Mouse (Mus musculus) C2C12 (cell line): ENCODE results near the gene Car10. TPM values are rescaled to one million over a fixed set of nuclear protein-coding genes. Genes with fewer than 3 reads are reported as not detected.

Experiments used
- H3K27me3 ChIP-seq: one replicate; pipeline ENCODE4 v1.6.1; 2011; ENCODE audit not compliant: control insufficient read depth, insufficient read depth, insufficient read length
- H3K36me3 ChIP-seq: one replicate; pipeline ENCODE4 v1.6.1; 2011; ENCODE audit not compliant: control insufficient read depth, insufficient read depth
- H3K4me3 ChIP-seq: one replicate; pipeline ENCODE4 v1.5.1; 2011; ENCODE audit warnings: mild to moderate bottlenecking, control low read depth; ENCODE audit not compliant: poor library complexity, insufficient read depth, severe bottlenecking
- H3K79me2 ChIP-seq: one replicate; pipeline ENCODE4 v1.6.1; 2011; ENCODE audit not compliant: control insufficient read depth, insufficient read depth
- H3K79me3 ChIP-seq: one replicate; pipeline ENCODE4 v1.6.1; 2011; ENCODE audit warnings: low read depth, control low read depth
- H3ac ChIP-seq: one replicate; pipeline ENCODE3; 2011; ENCODE audit warnings: low read depth; ENCODE audit not compliant: control insufficient read depth, insufficient read length
- CEBPB ChIP-seq: IDR thresholded peaks from one replicate; pipeline ENCODE4 v1.6.1; 2011; ENCODE audit warnings: low read depth, mild to moderate bottlenecking, control low read depth, moderate library complexity
- CTCF ChIP-seq: IDR thresholded peaks from one replicate; pipeline ENCODE4 v1.5.1; 2011; ENCODE audit not compliant: control insufficient read depth, insufficient read depth, insufficient read length
- FOSL1 ChIP-seq: IDR thresholded peaks from one replicate; pipeline ENCODE4 v1.8.0; 2011; ENCODE audit warnings: mild to moderate bottlenecking, low read length; ENCODE audit not compliant: poor library complexity, insufficient read depth, severe bottlenecking
- MAX ChIP-seq: IDR thresholded peaks from one replicate; pipeline ENCODE4 v1.6.1; 2011; ENCODE audit warnings: mild to moderate bottlenecking, control low read depth
- MYOD1 ChIP-seq: IDR thresholded peaks from one replicate; pipeline ENCODE4 v1.6.1; 2011; ENCODE audit warnings: low read depth; ENCODE audit not compliant: control insufficient read depth, insufficient read length
- MYOG ChIP-seq: IDR thresholded peaks from one replicate; pipeline ENCODE4 v1.6.1; 2011; ENCODE audit not compliant: control insufficient read depth, insufficient read length; ENCODE audit errors: extremely low read depth
- USF1 ChIP-seq: IDR thresholded peaks from one replicate; pipeline ENCODE4 v1.6.1; 2011; ENCODE audit warnings: low read depth, mild to moderate bottlenecking, control low read depth, moderate library complexity
- polyA plus RNA-seq: library from polyadenylated mRNA; unstranded; fragments of >200 nt; fragmentation: generic; extraction: Trizol; gene quantifications from one replicate; pipeline ENCODE4 v1.2.1, GENCODE M21; 2012; ENCODE audit warnings: missing spikeins

Gene Car10
- polyA plus RNA-seq, 1 experiment: not detected

DNA sequence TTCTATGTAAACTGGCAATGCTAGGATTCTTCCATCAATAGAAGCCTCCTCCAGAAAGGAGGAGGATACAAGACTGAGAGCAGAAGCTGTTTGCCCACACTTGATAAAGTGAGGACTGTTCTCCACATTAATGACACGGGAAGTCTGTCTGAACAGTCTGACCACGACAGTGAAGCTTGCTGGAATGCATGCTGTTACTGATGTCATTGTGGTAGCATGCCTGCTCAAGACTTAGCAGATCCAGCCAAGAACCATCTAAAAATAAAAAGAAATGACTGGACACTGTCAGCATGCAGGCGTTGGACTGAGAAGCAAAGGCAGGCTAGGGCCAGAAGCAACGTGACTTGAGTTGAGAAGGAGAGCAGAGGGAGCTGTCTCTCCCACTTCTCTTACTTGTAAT is 87.6 kb downstream of the Car10 start:
- TF ChIP-seq MYOD1: no peak
- TF ChIP-seq USF1: no peak
- no peak for TF ChIP-seq CEBPB
- no peak for TF ChIP-seq FOSL1
- TF ChIP-seq MAX: no peak
- TF ChIP-seq CTCF: no peak
- no peak for TF ChIP-seq MYOG
- Histone ChIP-seq H3ac (no peak overlapping the region), H3K27me3 (no peaks in the 10 kb centered on the region), H3K79me3 (no peaks in the 10 kb centered on the region), H3K79me2 (no peaks in the 10 kb centered on the region), H3K4me3 (no peak overlapping the region), H3K36me3 (no peaks in the 10 kb centered on the region)

DNA sequence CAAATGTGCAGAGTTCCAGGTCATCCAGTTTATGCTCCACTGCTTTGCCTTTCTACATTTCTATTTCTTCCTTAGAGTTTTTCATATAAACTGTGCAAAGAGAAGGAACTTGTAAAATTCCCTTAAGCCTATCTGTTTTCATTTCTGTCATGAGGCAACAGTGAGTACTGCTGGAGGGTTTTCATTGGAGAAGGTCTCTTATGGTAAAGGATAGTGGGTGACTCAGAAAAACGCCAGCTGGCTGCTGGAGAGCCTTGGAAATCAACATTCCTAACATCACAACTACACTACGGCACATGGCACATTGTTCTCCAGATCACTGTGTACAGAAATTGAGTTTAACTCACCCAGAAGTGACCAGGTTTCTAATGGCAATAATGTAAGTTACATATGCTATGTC is 88.3 kb downstream of the Car10 start:
- Histone ChIP-seq H3K27me3 (no peaks in the 10 kb centered on the region), H3ac (no peak overlapping the region), H3K79me3 (no peaks in the 10 kb centered on the region), H3K79me2 (no peaks in the 10 kb centered on the region), H3K36me3 (no peaks in the 10 kb centered on the region), H3K4me3 (no peak overlapping the region)
- TF ChIP-seq CEBPB (no peak), CTCF (no peak), MYOG (no peak), MAX (no peak), FOSL1 (no peak), USF1 (no peak)

- H3K79me3 ChIP-seq: no peaks in the 10 kb centered on the region
- no peak overlapping the region for H3ac ChIP-seq
- no peak for TF ChIP-seq USF1
- no peak for TF ChIP-seq MYOD1
- TF ChIP-seq MAX: no peak
- TF ChIP-seq CEBPB: no peak
- no peak for TF ChIP-seq FOSL1
- no peak for TF ChIP-seq CTCF
- TF ChIP-seq MYOG: no peak
- H3K79me2 ChIP-seq: no peaks in the 10 kb centered on the region
- H3K4me3 ChIP-seq: no peak overlapping the region
- no peaks in the 10 kb centered on the region for H3K36me3 ChIP-seq
- H3K27me3 ChIP-seq: no peaks in the 10 kb centered on the region
These were observed 90.8 kb downstream of the Car10 start for GRCm38 (mm10) chr11:93188621-93189020.

GRCm38 (mm10) chr11:93200046-93200445 is 102.2 kb downstream of the Car10 start:
- no peak for TF ChIP-seq MYOG
- no peak for TF ChIP-seq MYOD1
- TF ChIP-seq CTCF: no peak
- no peak for TF ChIP-seq FOSL1
- TF ChIP-seq CEBPB: no peak
- no peak for TF ChIP-seq USF1
- no peak for TF ChIP-seq MAX
- no peak overlapping the region for H3ac ChIP-seq
- no peak overlapping the region for H3K4me3 ChIP-seq
- H3K27me3 ChIP-seq: no peaks in the 10 kb centered on the region
- H3K36me3 ChIP-seq: no peaks in the 10 kb centered on the region
- no peaks in the 10 kb centered on the region for H3K79me2 ChIP-seq
- H3K79me3 ChIP-seq: no peaks in the 10 kb centered on the region

GRCm38 (mm10) chr11:93217457-93217856 is 119.6 kb downstream of the Car10 start:
- no peak overlapping the region for H3K4me3 ChIP-seq
- no peaks in the 10 kb centered on the region for H3K27me3 ChIP-seq
- no peaks in the 10 kb centered on the region for H3K79me3 ChIP-seq
- no peaks in the 10 kb centered on the region for H3K79me2 ChIP-seq
- TF ChIP-seq MYOD1 (no peak), MAX (no peak), USF1 (no peak), FOSL1 (no peak), CTCF (no peak), CEBPB (no peak), MYOG (no peak)
- H3ac ChIP-seq: no peak overlapping the region
- no peaks in the 10 kb centered on the region for H3K36me3 ChIP-seq

DNA sequence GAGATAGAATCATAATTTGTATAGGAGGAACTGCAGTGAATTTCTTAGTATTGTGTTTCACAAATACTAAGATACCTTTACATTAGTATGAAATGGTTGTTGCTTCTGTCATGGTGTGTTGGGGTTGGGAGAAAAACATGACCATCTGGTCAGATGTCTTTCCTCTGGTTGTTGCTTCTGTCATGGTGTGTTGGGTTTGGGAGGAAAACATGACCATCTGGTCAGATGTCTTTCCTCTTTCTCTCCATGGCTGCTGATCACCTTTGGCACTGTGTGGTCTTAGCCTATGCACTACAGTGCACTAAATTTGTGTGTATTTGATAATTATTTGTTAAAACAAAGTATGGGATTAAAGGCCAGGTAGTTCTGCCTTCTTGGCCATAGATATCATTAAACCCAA is 132.2 kb downstream of the Car10 start:
- no peaks in the 10 kb centered on the region for H3K36me3 ChIP-seq

More for the DNA sequence above, 132.2 kb downstream of the Car10 start:
- no peak for TF ChIP-seq CEBPB
- TF ChIP-seq FOSL1: no peak
- Histone ChIP-seq H3ac (no peak overlapping the region), H3K4me3 (no peak overlapping the region), H3K79me3 (no peaks in the 10 kb centered on the region), H3K79me2 (no peaks in the 10 kb centered on the region), H3K27me3 (no peaks in the 10 kb centered on the region)
